ENCODE assay signal across 21 mouse cellular contexts in the genomic region with DNA sequence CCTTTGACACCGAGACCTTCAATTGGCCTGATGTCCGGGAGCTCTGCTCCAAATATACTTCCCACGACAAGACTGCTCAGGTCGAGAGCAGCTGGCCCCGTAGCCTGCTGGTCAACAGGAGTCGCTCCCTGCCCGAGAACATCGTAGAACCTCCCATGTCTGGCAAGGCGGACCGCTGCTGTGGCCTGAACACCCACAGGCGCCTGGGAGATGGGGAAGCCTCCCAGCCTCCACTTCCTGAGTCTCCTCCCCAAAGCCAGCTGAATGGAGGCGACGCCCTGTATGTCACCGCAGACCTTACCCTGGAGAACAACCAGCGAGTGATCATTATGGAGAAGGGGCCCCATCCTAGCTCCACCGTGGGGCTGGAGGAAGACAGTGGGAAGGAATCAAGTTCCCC. TPM values are rescaled to one million over a fixed set of nuclear protein-coding genes. Genes with fewer than 3 reads are reported as not detected.
DNase-seq lines count a peak whose midpoint lies in the region; ATAC-seq and TF ChIP-seq lines count a peak whose summit lies in the region.
"Had no signal": no experiment of that assay in that cellular context is flagged by ENCODE, and none has a peak within 500 bp of the region (broad histone marks: within the 10 kb centered on the region; RNA-seq: fewer than 3 reads in every experiment).

No protein-coding gene starts in this region.

- H3K79me2 ChIP-seq in heart, adult 2 months (replicated peaks; ENCODE audit: control insufficient read depth, insufficient read depth, low read length), result no peaks in the 10 kb centered on the region

- H3K4me3 ChIP-seq in heart, adult 2 months, result no peak overlapping the region
- H3K4me3 ChIP-seq in heart, embryonic 12.5 days, result no peak overlapping the region
- no peak overlapping the region for H3K4me3 ChIP-seq in midbrain, embryonic 13.5 days (replicated peaks)
- H3K4me3 ChIP-seq: embryonic facial prominence, embryonic 10.5 days; embryonic facial prominence, embryonic 15.5 days; forebrain, embryonic 13.5 days; midbrain, embryonic 10.5 days had no signal

- TF ChIP-seq CTCF in heart, adult 2 months (IDR thresholded peaks at IDR 0.05), result peak; percentile 15; the same call in 1 of the 2 replicates

- intact Hi-C loops in heart, adult 2 months (cut with DNase I), result no loop called here

- H3K9ac ChIP-seq in heart, adult 2 months (ENCODE audit: low read depth, low read length), result no peak overlapping the region
- no peak overlapping the region for H3K9ac ChIP-seq in heart, embryonic 12.5 days
- no peak overlapping the region for H3K9ac ChIP-seq in midbrain, embryonic 13.5 days (replicated peaks)
- H3K9ac ChIP-seq: embryonic facial prominence, embryonic 15.5 days; forebrain, embryonic 13.5 days; liver, embryonic 14.5 days had no signal

- no peak for TF ChIP-seq EP300 in heart, adult 2 months (IDR thresholded peaks at IDR 0.05; ENCODE audit: insufficient read depth, low read depth, low read length)

- H3K36me3 ChIP-seq in heart, adult 2 months (ENCODE audit: control insufficient read depth, insufficient read depth, low read length), result no peaks in the 10 kb centered on the region
- H3K36me3 ChIP-seq in heart, embryonic 12.5 days, result peaks cover 68% of the 10 kb centered on the region
- H3K36me3 ChIP-seq in midbrain, embryonic 13.5 days, result no peaks in the 10 kb centered on the region

- DNase-seq in cerebellum, adult 9-11 months, result peak; percentile 54
- no peak for DNase-seq in cerebellum, postnatal 14 days
- peak in 1 of 2 experiments; percentile 37 for DNase-seq in heart, adult 2 months
- DNase-seq in lung, postnatal 36 days, result peak; percentile 39
- DNase-seq in lung, postnatal 14 days, result no peak
- DNase-seq in right cerebral cortex, postnatal 25 days, result no peak
- DNase-seq: adrenal gland, postnatal 25 days; heart, postnatal 10 days; liver; lung, adult 2 months; spleen, adult 18-20 months had no signal

- ATAC-seq in heart, embryonic 12.5 days (ENCODE audit: insufficient number of reproducible peaks, low FRiP score), result no peak
- ATAC-seq in midbrain, embryonic 13.5 days, result no peak
- ATAC-seq: forebrain, embryonic 13.5 days; hindbrain, embryonic 16.5 days; midbrain, embryonic 16.5 days had no signal

- WGBS in heart, adult 2 months, result 62% methylated on average over 16 of the region's 16 CpGs
- WGBS in heart, embryonic 12.5 days, result 87% methylated on average over 16 of the region's 16 CpGs
- 95% methylated on average over 16 of the region's 16 CpGs for WGBS in midbrain, embryonic 13.5 days

- no peaks in the 10 kb centered on the region for H3K9me3 ChIP-seq in heart, embryonic 12.5 days (replicated peaks)
- no peaks in the 10 kb centered on the region for H3K9me3 ChIP-seq in midbrain, embryonic 13.5 days
- H3K9me3 ChIP-seq: embryonic facial prominence, embryonic 10.5 days; embryonic facial prominence, embryonic 15.5 days; forebrain, embryonic 13.5 days had no signal

- H3K4me2 ChIP-seq in heart, embryonic 12.5 days, result no peak overlapping the region
- H3K4me2 ChIP-seq in midbrain, embryonic 13.5 days (replicated peaks), result no peak overlapping the region
- H3K4me2 ChIP-seq: embryonic facial prominence, embryonic 15.5 days; forebrain, embryonic 13.5 days; heart, embryonic 11.5 days had no signal

- no peaks in the 10 kb centered on the region for H3K27me3 ChIP-seq in heart, adult 2 months (ENCODE audit: control insufficient read depth, insufficient read depth, low read length)
- no peaks in the 10 kb centered on the region for H3K27me3 ChIP-seq in heart, embryonic 12.5 days (replicated peaks)
- H3K27me3 ChIP-seq in midbrain, embryonic 13.5 days, result no peaks in the 10 kb centered on the region
- H3K27me3 ChIP-seq: embryonic facial prominence, embryonic 15.5 days; forebrain, embryonic 13.5 days had no signal

- peaks cover 5% of the 10 kb centered on the region for H3K4me1 ChIP-seq in heart, adult 2 months (ENCODE audit: control insufficient read depth, insufficient read depth, low read length)
- H3K4me1 ChIP-seq in heart, embryonic 12.5 days (replicated peaks), result peaks cover 11% of the 10 kb centered on the region
- peaks cover 3% of the 10 kb centered on the region; the same call in 1 of the 2 replicates for H3K4me1 ChIP-seq in midbrain, embryonic 13.5 days (replicated peaks)

- no peak for TF ChIP-seq POLR2A in heart, adult 2 months (IDR thresholded peaks at IDR 0.05; ENCODE audit: insufficient read depth, low read depth, low read length)

- H3K27ac ChIP-seq in heart, adult 2 months, result no peak overlapping the region
- H3K27ac ChIP-seq in heart, embryonic 12.5 days (ENCODE audit: poor library complexity, severe bottlenecking), result no peak overlapping the region
- no peak overlapping the region for H3K27ac ChIP-seq in midbrain, embryonic 13.5 days
- H3K27ac ChIP-seq: embryonic facial prominence, embryonic 10.5 days; embryonic facial prominence, embryonic 15.5 days; forebrain, embryonic 13.5 days; liver, embryonic 14.5 days; midbrain, embryonic 10.5 days had no signal

RNA-seq across cellular contexts. Expression of a gene that starts 47.2 kb away (rescaled TPM):
- total RNA-seq in heart, adult 2 months (2021), result 10 to 100 TPM; 11.6 to 13.6 TPM
- polyA plus RNA-seq in heart, adult 2 months (2012; rRNA removed), result 12.9 and 16.8 TPM in 2 replicates
- polyA plus RNA-seq in heart, embryonic 12.5 days (2016; fragmentation: Nextera tagmentation; extraction: Ambion mirVana), result 8.2 and 10.3 TPM in 2 replicates
- 0.78 and 1.4 TPM in 2 replicates for polyA plus RNA-seq in midbrain, embryonic 13.5 days (2015; fragmentation: Nextera tagmentation; extraction: Ambion mirVana)

Comparison
In these comparisons a context has a peak if more than half of its experiments do, and no peak if none do; other contexts are left out.
1. DNase-seq: peak in cerebellum, adult 9-11 months (single experiment) and lung, postnatal 36 days (single experiment); none in cerebellum, postnatal 14 days (0 of 2), lung, postnatal 14 days (single experiment) and right cerebral cortex, postnatal 25 days (single experiment).